Mouse (Mus musculus): ENCODE measurements at regions not wholly inside any gene's neighbourhood (a gene's known extent, or its start where the extent isn't known, plus 50 kb on each side); places are given as distances from the start of the nearest gene placed in this dataset.

DNA sequence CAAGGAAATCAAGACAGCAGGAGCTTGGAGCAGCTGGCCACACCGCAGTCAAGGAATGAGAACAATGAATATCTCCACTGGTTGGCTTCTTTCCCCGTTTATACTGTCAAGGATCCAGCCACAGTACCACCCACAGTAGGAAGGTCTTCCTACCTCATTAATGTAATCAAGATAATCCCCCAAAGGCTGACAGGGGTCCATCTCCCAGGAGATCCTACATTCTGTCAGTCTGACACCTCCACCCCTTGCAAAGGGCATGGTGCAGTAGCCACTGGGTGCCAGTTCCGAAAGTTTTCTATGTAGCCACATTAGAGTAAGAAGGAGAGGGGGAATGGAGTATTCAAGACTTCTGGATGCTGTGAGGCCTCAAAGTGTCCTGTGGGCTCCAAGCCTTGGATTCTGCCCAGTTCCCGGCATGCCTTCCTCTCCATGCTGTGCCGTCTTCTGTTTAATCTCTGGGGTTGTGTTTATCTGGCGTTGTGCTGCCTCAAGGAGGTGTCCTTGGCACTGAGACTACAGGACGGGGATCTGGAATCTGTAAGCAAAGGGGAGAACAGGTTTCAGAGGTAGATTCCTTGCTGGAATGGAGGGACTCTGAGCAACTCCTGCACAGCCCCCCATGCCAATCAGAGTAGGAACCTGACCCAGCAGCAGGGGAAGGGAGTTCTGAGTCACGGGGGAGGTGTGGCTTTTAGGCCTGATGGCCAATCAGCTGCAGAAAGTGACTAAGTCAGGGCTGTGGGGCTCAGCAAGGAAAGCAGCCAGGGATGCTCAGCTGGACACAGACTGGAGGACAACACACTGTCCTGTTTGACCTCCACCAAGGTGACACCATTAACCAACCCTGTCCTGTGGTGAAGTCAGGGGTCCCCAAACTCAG, 77.3 kb upstream of the Wscd1 start:
- H3K36me3 ChIP-seq: no peaks in the 10 kb centered on the region
- WGBS: 43% methylated on average over 8 of the region's 8 CpGs
- H3K4me1 ChIP-seq: no peaks in the 10 kb centered on the region
- no peaks in the 10 kb centered on the region for H3K9me3 ChIP-seq (replicated peaks)
- no peak overlapping the region for H3K27ac ChIP-seq (replicated peaks)
- H3K4me2 ChIP-seq (replicated peaks): no peak overlapping the region
- H3K4me3 ChIP-seq (replicated peaks): no peak overlapping the region
- no peak overlapping the region for H3K9ac ChIP-seq
- H3K27me3 ChIP-seq: no peaks in the 10 kb centered on the region
- no peak for ATAC-seq (ENCODE audit: insufficient number of reproducible peaks, low FRiP score, low TSS enrichment, low read depth)

DNA sequence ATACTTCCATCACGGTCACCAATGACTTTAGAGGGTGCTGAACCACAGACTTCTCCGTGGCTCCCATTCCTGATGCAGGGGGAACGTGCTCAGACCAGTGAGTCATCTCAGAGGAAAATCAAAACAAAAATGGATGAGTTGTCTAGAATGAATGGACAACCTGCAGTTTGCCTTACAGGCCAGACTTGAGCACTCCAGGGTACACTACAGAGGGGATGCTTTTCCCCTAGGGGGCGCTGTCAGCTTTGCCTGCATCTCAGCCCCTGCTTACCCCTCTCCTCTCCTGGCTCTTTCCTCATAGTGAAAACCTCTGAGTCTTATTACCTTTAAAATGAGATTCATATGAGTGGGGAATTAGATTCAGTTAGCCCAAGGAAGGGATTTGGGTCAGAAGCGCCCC, 75.4 kb upstream of the Wscd1 start:
- no peak overlapping the region for H3K4me2 ChIP-seq (replicated peaks)
- 36% methylated on average over 5 of the region's 5 CpGs for WGBS
- no peak overlapping the region for H3K9ac ChIP-seq
- no peaks in the 10 kb centered on the region for H3K36me3 ChIP-seq
- H3K4me1 ChIP-seq: no peaks in the 10 kb centered on the region
- H3K27ac ChIP-seq (replicated peaks): no peak overlapping the region
- ATAC-seq (ENCODE audit: insufficient number of reproducible peaks, low FRiP score, low TSS enrichment, low read depth): no peak
- no peaks in the 10 kb centered on the region for H3K9me3 ChIP-seq (replicated peaks)
- no peaks in the 10 kb centered on the region for H3K27me3 ChIP-seq
- H3K4me3 ChIP-seq (replicated peaks): no peak overlapping the region

DNA sequence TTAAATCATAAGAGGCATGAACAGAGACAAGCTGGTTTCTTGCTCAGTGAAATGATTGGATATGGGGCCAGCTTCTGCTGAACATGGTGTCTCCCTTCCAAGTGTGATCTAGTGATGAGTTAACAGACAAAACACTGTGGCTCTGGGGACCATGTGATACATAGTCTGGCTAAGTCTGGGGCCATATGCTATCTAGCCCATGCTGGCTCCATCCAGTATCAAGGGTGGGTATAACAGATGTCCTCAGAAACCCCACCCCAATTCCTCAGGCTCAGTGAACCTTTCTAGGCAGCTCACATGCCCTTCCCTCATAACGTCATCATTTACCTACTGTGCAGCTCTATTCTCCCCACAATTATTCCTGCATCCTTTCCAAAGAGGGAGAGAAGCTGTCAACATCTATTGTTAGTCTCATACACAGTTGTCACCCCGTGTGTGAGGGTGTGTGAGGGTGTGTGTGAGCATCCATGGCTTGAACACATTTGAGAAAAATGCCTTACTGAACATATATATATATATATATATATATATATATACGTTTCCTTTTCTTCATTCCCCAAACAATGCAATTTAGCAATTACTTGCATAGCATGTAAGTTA, 73.9 kb upstream of the Wscd1 start:
- Histone ChIP-seq H3K36me3 (no peaks in the 10 kb centered on the region), H3K9me3 (replicated peaks) (no peaks in the 10 kb centered on the region), H3K9ac (no peak overlapping the region), H3K4me1 (no peaks in the 10 kb centered on the region), H3K4me3 (replicated peaks) (no peak overlapping the region), H3K4me2 (replicated peaks) (no peak overlapping the region), H3K27me3 (no peaks in the 10 kb centered on the region), H3K27ac (replicated peaks) (no peak overlapping the region)
- WGBS: 44% methylated on average over 3 of the region's 3 CpGs
- no peak for ATAC-seq (ENCODE audit: insufficient number of reproducible peaks, low FRiP score, low TSS enrichment, low read depth)

DNA sequence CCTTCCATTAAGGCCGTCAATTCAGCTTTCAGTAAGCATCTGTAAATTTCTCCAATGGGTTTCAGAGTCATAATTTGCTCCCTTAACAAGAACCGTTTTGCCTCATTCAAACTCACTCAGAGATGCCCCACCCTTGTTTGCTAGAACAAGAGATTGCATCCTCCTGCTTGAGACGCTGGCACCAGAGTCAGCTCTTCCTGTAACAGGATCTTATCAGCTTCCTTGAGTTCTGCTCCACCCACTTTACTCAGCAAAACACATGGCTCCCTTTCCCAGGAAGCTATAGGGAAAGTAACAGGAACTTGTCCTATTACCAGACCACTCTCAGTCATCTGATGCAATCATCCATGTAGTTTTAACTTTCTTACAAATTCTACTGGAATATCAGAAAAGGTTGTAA, 52.7 kb upstream of the Wscd1 start:
- 36% methylated on average over 3 of the region's 3 CpGs for WGBS
- Histone ChIP-seq H3K4me2 (replicated peaks) (no peak overlapping the region), H3K9ac (no peak overlapping the region), H3K27me3 (no peaks in the 10 kb centered on the region), H3K9me3 (replicated peaks) (no peaks in the 10 kb centered on the region), H3K27ac (replicated peaks) (no peak overlapping the region), H3K36me3 (no peaks in the 10 kb centered on the region), H3K4me3 (replicated peaks) (no peak overlapping the region), H3K4me1 (no peaks in the 10 kb centered on the region)
- no peak for ATAC-seq (ENCODE audit: insufficient number of reproducible peaks, low FRiP score, low TSS enrichment, low read depth)

DNA sequence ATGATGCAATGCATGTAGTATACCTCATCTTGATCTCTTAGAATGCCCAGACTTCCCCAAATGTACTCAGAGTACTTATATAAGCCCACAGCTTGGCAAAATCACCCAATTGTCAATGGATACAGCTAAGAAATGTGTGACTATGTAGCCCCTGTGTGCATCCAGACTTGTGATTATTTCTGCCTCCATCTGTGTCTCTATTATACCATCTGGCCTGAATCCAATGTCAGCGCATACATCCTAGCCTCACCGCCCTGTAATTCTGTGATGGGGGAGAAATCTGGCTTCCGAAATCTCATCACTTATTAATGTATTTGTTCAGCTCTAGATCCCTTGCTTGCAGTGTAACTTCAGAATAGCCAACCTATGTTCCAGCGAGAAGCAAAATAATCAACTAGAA, 50.9 kb upstream of the Wscd1 start:
- Histone ChIP-seq H3K9ac (no peak overlapping the region), H3K4me1 (no peaks in the 10 kb centered on the region), H3K27ac (replicated peaks) (no peak overlapping the region), H3K36me3 (no peaks in the 10 kb centered on the region), H3K9me3 (replicated peaks) (no peaks in the 10 kb centered on the region), H3K4me2 (replicated peaks) (no peak overlapping the region), H3K27me3 (no peaks in the 10 kb centered on the region), H3K4me3 (replicated peaks) (no peak overlapping the region)
- 93% methylated on average over 4 of the region's 4 CpGs for WGBS
- ATAC-seq (ENCODE audit: insufficient number of reproducible peaks, low FRiP score, low TSS enrichment, low read depth): no peak

All from embryonic facial prominence, embryonic 15.5 days (tissue).